Mouse (Mus musculus) ovary, postnatal 10 days (tissue): ENCODE results near the gene Bri3bp.
A peak's percentile ranks its signal among the peaks of the same experiment; 100 is the strongest.
"Not testable (repeated sequence)": the region's sequence is repeated elsewhere in the genome, so short reads cannot be mapped to it uniquely, and the experiment has no call there.

Source experiments
- DNase-seq: peaks from one replicate; pipeline ENCODE4 v3.0.0; 2022; ENCODE audit warnings: low spot score

The Bri3bp gene

GRCm38 (mm10) chr5:125486088-125486487, 44.7 kb downstream of the Bri3bp start:
- no peak for DNase-seq

GRCm38 (mm10) chr5:125487375-125488115, 46.2 kb downstream of the Bri3bp start:
- no peak for DNase-seq

- no peak for DNase-seq
Measured at GRCm38 (mm10) chr5:125488116-125488455, 46.7 kb downstream of the Bri3bp start.

- DNase-seq = not testable (repeated sequence)
Measured at GRCm38 (mm10) chr5:125488953-125489352, 47.6 kb downstream of the Bri3bp start.

- no peak for DNase-seq
Measured at GRCm38 (mm10) chr5:125491107-125491506, 49.7 kb downstream of the Bri3bp start.

GRCm38 (mm10) chr5:125492379-125493092, 51.2 kb downstream of the Bri3bp start:
- DNase-seq = no peak

- no peak for DNase-seq
Measured at GRCm38 (mm10) chr5:125493093-125493423, 51.7 kb downstream of the Bri3bp start.

- DNase-seq = no peak
Measured at GRCm38 (mm10) chr5:125495655-125496054, 54.3 kb downstream of the Bri3bp start.

GRCm38 (mm10) chr5:125497821-125498600, 56.6 kb downstream of the Bri3bp start:
- DNase-seq = peak; percentile 13

GRCm38 (mm10) chr5:125501505-125501904, 60.1 kb downstream of the Bri3bp start:
- no peak for DNase-seq

- no peak for DNase-seq
Measured at GRCm38 (mm10) chr5:125502186-125502585, 60.8 kb downstream of the Bri3bp start.

- DNase-seq = no peak
Measured at GRCm38 (mm10) chr5:125503628-125504027, 62.3 kb downstream of the Bri3bp start.

GRCm38 (mm10) chr5:125504692-125505091, 63.3 kb downstream of the Bri3bp start:
- DNase-seq = no peak

- no peak for DNase-seq
Measured at GRCm38 (mm10) chr5:125505968-125506367, 64.6 kb downstream of the Bri3bp start.

- DNase-seq = no peak
Measured at GRCm38 (mm10) chr5:125507582-125507981, 66.2 kb downstream of the Bri3bp start.

- no peak for DNase-seq
Measured at GRCm38 (mm10) chr5:125508006-125508405, 66.6 kb downstream of the Bri3bp start.

- DNase-seq = no peak
Measured at GRCm38 (mm10) chr5:125509541-125509940, 68.2 kb downstream of the Bri3bp start.
